ENCODE assay signal across 9 mouse cellular contexts in genomic region chr1:87041119-87041518, GRCm38 (mm10). TPM values are rescaled to one million over a fixed set of nuclear protein-coding genes. Genes with fewer than 3 reads are reported as not detected.
DNase-seq lines count a peak whose midpoint lies in the region; ATAC-seq and TF ChIP-seq lines count a peak whose summit lies in the region.
"Had no signal": no experiment of that assay in that cellular context is flagged by ENCODE, and none has a peak within 500 bp of the region (broad histone marks: within the 10 kb centered on the region; RNA-seq: fewer than 3 reads in every experiment).

No protein-coding gene starts in this region.

- WGBS in embryonic facial prominence, embryonic 13.5 days: 25% methylated on average over 3 of the region's 3 CpGs
- 20% methylated on average over 3 of the region's 3 CpGs for WGBS in heart, postnatal 0 days

- H3K4me3 ChIP-seq in E14TG2a.4 (replicated peaks; ENCODE audit: low read length): no peak overlapping the region
- no peak overlapping the region for H3K4me3 ChIP-seq in embryonic facial prominence, embryonic 13.5 days
- H3K4me3 ChIP-seq in heart, postnatal 0 days (ENCODE audit: low read depth, low read length): no peak overlapping the region

- ATAC-seq in embryonic facial prominence, embryonic 13.5 days (ENCODE audit: insufficient number of reproducible peaks, insufficient read depth, low FRiP score, low TSS enrichment, low read depth): no peak
- peak; percentile 9; the same call in 1 of the 2 replicates for ATAC-seq in heart, postnatal 0 days (ENCODE audit: insufficient read depth, low read depth)
- peak; percentile 72 for ATAC-seq in megakaryocyte-erythroid progenitor cell, adult 5-6 weeks (replicated peaks; ENCODE audit: low FRiP score, low TSS enrichment, poor library complexity, severe bottlenecking)
- ATAC-seq in inflammation-experienced regulatory T-cells, adult 6 months: no peak

- H3K9ac ChIP-seq in embryonic facial prominence, embryonic 13.5 days: no peak overlapping the region
- H3K9ac ChIP-seq in heart, postnatal 0 days (replicated peaks; ENCODE audit: low read depth, low read length): no peak overlapping the region

- peak; percentile 74 for TF ChIP-seq CTCF in E14TG2a.4 (conservative IDR thresholded peaks at IDR 0.05; ENCODE audit: low read length)
- peak; percentile 74 for TF ChIP-seq CTCF in heart, postnatal 0 days (IDR thresholded peaks at IDR 0.05; ENCODE audit: low read depth)

- no peak overlapping the region for H3K4me2 ChIP-seq in embryonic facial prominence, embryonic 13.5 days
- H3K4me2 ChIP-seq in heart, postnatal 0 days (ENCODE audit: low read depth, low read length): no peak overlapping the region

- TF ChIP-seq EP300 in heart, postnatal 0 days (IDR thresholded peaks at IDR 0.05; ENCODE audit: low read depth): no peak

- peak; percentile 77 for DNase-seq in adrenal gland, adult 2 months
- no peak for DNase-seq in heart, postnatal 0 days (ENCODE audit: low spot score)
- DNase-seq in layer of hippocampus, postnatal 36 days: peak; percentile 52 to 68
- DNase-seq in skeletal muscle tissue, adult 2 months (ENCODE audit: low read depth, low spot score): peak; percentile 43

- no peaks in the 10 kb centered on the region for H3K9me3 ChIP-seq in E14TG2a.4 (ENCODE audit: low read length)
- no peaks in the 10 kb centered on the region for H3K9me3 ChIP-seq in embryonic facial prominence, embryonic 13.5 days
- no peaks in the 10 kb centered on the region for H3K9me3 ChIP-seq in heart, postnatal 0 days (replicated peaks; ENCODE audit: control insufficient read depth, low read length)

- peak overlapping the region; percentile 44; the same call in 1 of the 2 replicates for H3K27ac ChIP-seq in embryonic facial prominence, embryonic 13.5 days
- H3K27ac ChIP-seq in heart, postnatal 0 days (ENCODE audit: low read depth): no peak overlapping the region

- peaks cover 12% of the 10 kb centered on the region for H3K4me1 ChIP-seq in E14TG2a.4 (replicated peaks; ENCODE audit: low read depth, low read length)
- peaks cover 21% of the 10 kb centered on the region for H3K4me1 ChIP-seq in embryonic facial prominence, embryonic 13.5 days
- H3K4me1 ChIP-seq in heart, postnatal 0 days (ENCODE audit: control insufficient read depth, insufficient read depth): 0 out of 2 replicates have a peak, but pooled peaks cover 6% of the 10 kb centered on the region

- H3K27me3 ChIP-seq in E14TG2a.4 (ENCODE audit: insufficient read depth, low read length): no peaks in the 10 kb centered on the region
- no peaks in the 10 kb centered on the region for H3K27me3 ChIP-seq in embryonic facial prominence, embryonic 13.5 days
- H3K27me3 ChIP-seq in heart, postnatal 0 days (ENCODE audit: control insufficient read depth, insufficient read depth, low read length): no peaks in the 10 kb centered on the region

- H3K36me3 ChIP-seq in E14TG2a.4 (ENCODE audit: insufficient read depth, low read length): 0 out of 2 replicates have a peak, but pooled peaks cover 9% of the 10 kb centered on the region
- peaks cover 20% of the 10 kb centered on the region for H3K36me3 ChIP-seq in embryonic facial prominence, embryonic 13.5 days
- 0 out of 2 replicates have a peak, but pooled peaks cover 3% of the 10 kb centered on the region for H3K36me3 ChIP-seq in heart, postnatal 0 days (replicated peaks; ENCODE audit: control insufficient read depth, insufficient read depth, low read length)

RNA-seq across cellular contexts. Expression of gene Alppl2, which starts 48.6 kb away (rescaled TPM):
- total RNA-seq in adrenal gland, adult 2 months (2021): not detected
- polyA plus RNA-seq in adrenal gland, adult 2 months (2012; rRNA removed): not detected in 2 replicates
- not detected in 2 replicates for polyA plus RNA-seq in embryonic facial prominence, embryonic 13.5 days (2015; fragmentation: Nextera tagmentation; extraction: Ambion mirVana)
- not detected in 2 replicates for total RNA-seq in heart, postnatal 0 days (2014; rRNA removed; ENCODE audit: low replicate concordance)
- not detected in 2 replicates for polyA plus RNA-seq in heart, postnatal 0 days (2015; fragmentation: Nextera tagmentation; extraction: Ambion mirVana)
- not detected for total RNA-seq in layer of hippocampus, postnatal 36 days (2021)
- total RNA-seq in megakaryocyte-erythroid progenitor cell, adult 5-6 weeks (2014; fragmentation: Nextera tagmentation): not detected in 2 replicates
- total RNA-seq in megakaryocyte-erythroid progenitor cell, adult 5-6 weeks (2017): not detected in 2 replicates
- polyA plus RNA-seq in inflammation-experienced regulatory T-cells, adult 6 months (2017; shearing (Covaris generic)): not detected
- total RNA-seq: left cerebral cortex, adult 8-10 months had no signal

Comparison
In these comparisons a context has a peak if more than half of its experiments do, and no peak if none do; other contexts are left out.
1. ATAC-seq: peak in heart, postnatal 0 days (single experiment) and megakaryocyte-erythroid progenitor cell, adult 5-6 weeks (single experiment); none in embryonic facial prominence, embryonic 13.5 days (single experiment) and inflammation-experienced regulatory T-cells, adult 6 months (single experiment).